Mouse (Mus musculus) adrenal gland, postnatal 0 days (tissue): Measurements from ENCODE around the gene Cys1. TPM values are rescaled to one million over a fixed set of nuclear protein-coding genes. Genes with fewer than 3 reads are reported as not detected.

Experiments used
- polyA plus RNA-seq: library from polyadenylated mRNA; unstranded; fragments of >200 nt; fragmentation: Nextera tagmentation; extraction: Ambion mirVana; gene quantifications from 2 replicates; pipeline ENCODE4 v1.2.1, GENCODE M21; 2015

Cys1 gene
- polyA plus RNA-seq = 2.9 and 6.1 TPM in 2 replicates

GRCm38 (mm10) chr12:24681286-24682023 is at the start of gene Cys1:
TSS of gene Cys1 (minus strand) at chr12:24681813.

DNA sequence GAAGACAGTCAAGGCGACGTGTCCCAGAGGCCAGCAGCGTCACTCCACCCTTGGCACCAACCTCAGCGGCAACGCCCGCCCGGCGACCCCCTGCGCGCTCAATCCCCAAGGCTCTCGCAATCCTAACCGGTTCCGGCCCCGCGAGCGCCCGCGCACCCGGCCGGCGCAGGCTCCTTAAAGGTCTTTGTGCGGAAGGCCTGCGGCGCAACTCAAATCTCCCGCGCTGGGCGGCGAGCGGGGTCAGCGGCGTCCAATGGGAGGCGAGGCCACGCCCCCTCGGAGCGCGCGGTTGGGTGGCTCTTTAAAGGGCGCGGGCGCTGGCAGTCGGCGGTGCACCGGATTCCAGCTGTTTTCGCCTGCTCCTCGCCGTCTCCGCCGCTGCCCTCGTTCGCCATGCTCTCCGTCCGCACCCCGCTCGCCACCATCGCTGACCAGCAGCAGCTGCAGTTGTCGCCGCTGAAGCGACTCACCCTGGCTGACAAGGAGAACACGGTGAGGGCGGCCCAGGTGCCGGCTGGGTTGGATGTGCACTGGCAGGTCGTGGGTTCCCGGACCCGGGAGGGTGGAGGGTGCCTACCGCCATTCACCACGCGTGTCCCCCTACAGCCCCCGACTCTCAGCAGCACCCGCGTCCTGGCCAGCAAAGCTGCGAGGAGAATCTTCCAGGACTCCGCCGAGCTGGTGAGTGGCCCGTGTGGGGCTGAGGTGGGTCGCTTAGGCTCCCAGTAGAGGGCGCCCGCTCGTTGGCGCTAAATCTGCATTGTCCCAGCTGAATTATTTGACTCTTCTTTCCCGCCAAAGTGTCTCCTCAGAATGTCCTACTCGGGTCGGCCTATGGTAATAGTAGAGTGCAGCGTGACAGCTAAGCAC is 26.6 kb upstream of the Cys1 start, which contains the start of gene Rrm2:
Gene Rrm2, plus strand, starts transcription at position 288 of the 870 bp plus-strand sequence.

DNA sequence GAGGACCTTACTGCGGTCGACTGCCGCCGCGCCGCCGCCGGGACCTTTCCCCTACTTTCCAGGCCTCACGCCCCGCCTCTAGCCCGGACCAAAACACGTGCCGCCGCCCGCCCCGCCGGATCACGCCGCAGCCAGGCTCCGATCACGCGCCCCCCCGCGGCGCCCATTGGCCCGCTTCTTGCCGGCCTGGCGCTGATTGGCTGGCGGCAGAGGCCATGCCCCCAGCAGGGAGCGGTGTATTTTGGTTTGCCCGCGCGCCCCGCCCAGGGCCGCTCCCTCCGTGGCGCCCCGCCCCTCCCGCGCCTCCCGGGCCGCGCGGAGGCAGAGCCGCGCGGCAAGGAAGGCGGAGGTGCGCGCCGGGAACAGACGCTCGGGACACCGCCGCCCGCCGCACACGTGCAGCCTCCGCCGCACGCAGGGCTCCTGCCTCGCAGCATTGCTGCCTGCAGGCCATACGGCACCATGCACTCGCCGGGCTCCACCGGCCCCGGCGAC is 30.5 kb downstream of the Cys1 start, which contains the start of gene Klf11:
Gene Klf11, plus strand, starts transcription at position 212 of the 495 bp plus-strand sequence.

Other genes starting within 250 kb of the Cys1 start
- 16.8 and 23.5 TPM in 2 replicates for gene Taf1b, start 183.5 kb downstream of the Cys1 start, polyA plus RNA-seq
- 0.22 and 0.25 TPM in 2 replicates for gene Grhl1, start 109.5 kb downstream of the Cys1 start, polyA plus RNA-seq
- gene Klf11, start 30.5 kb downstream of the Cys1 start, polyA plus RNA-seq = 17.5 and 18.8 TPM in 2 replicates
- 43.9 and 65.3 TPM in 2 replicates for gene Rrm2, start 26.4 kb upstream of the Cys1 start, polyA plus RNA-seq
- gene Mboat2, start 149.1 kb upstream of the Cys1 start, polyA plus RNA-seq = 21.3 and 23.0 TPM in 2 replicates